Mouse (Mus musculus): Measurements from ENCODE around the gene Unk.

DNA sequence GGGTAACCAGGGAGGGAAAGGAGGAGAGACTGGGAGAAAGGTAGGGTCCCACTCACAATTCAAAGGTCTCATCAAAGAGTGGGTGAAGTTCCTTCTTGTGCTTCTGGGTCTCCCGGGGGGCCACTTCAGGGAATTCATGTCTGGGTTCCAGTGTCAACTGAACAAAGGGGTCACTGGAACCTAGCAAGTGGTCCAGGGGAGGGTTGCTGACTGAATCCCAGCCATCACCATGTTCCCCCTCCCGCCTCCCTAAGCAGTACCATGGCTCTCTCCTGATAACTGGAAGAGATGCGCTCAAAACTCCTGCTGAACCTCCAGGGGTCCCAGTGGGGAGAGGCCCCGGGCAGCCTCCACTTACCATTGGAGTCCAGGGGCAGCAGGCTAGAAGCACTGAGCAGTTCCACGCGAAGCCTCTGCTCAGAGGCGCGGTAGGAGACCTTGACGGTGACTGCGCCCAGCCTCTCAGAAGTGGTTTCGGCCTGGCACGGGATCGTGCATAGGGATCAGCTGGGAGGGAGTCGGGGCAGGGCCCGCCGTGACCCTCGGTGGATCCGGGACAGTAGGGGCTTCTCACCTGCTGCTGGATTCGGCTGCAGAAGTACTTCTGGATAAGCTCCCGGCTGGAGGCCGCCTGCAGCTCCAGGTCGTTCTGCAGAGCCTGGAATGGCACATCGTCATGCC lies 34.2 kb downstream of the Unk start:
- TF ChIP-seq CTCF (IDR thresholded peaks at IDR 0.05; ENCODE audit: control insufficient read depth, insufficient read depth, insufficient read length) (no peak), USF1 (IDR thresholded peaks at IDR 0.05; ENCODE audit: low read depth) (no peak), MAX (IDR thresholded peaks at IDR 0.05) (no peak), CEBPB (IDR thresholded peaks at IDR 0.05; ENCODE audit: low read depth) (no peak), MYOD1 (IDR thresholded peaks at IDR 0.05; ENCODE audit: control insufficient read depth, insufficient read length, low read depth) (no peak), MYOG (IDR thresholded peaks at IDR 0.05; ENCODE audit: control insufficient read depth, extremely low read depth, insufficient read length) (no peak)

Data from C2C12 (cell line).